Mouse (Mus musculus) retina, postnatal 7 days (tissue): ENCODE results near the gene Arhgef18.

Source experiments
- DNase-seq: peaks from one replicate; pipeline ENCODE4 v3.0.0-alpha.2; 2012; ENCODE audit warnings: low read depth, low spot score

Arhgef18 gene

DNA sequence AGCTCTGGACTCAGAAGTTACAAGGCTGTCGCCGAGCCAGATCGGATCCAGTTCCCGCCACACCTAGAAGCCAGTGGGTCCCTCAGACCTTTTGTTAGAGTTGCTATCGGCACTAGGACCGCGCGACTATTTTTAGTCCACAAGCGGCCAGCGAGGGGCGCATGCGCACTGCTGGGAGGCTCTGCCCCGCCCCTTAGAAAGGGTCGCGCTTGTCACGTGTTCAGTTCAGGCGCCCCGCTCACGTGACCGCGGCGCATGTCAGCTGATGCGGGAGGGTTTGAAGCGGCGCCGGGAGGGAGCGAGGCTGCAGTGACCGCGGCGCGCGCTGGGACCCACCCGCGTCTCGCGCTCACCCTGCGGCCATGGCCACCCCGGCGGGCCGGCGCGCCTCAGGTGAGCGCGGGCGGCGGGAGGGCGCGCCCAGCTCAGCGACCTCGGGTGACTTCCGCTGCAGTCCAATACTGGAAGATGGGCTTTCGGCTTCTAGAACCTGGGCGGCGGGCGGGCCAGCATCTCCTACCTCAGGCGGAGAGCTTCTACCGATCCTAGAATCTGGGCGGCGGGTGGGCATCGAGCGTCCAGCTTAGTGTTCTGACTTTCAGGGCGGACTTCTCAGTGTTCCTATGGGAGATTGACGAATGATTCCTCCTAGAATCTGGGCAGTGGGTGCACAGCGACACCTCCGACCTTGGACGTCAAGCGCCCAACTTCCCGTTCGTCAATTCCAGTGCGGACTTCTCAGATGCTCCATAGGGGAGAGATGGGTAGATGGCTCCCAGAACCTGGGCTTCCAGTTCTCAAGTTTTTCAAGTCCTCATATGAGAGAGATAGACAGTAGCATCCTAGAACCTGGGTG, 107.7 kb downstream of the Arhgef18 start, which contains the start of gene Mcoln1:
TSS of gene Mcoln1 (plus strand) at position 223 of the 856 bp plus-strand sequence.
- DNase-seq: peak; percentile 98

GRCm38 (mm10) chr8:3502217-3502616, 109.4 kb downstream of the Arhgef18 start:
- DNase-seq: no peak
